Mouse (Mus musculus): ENCODE data around the gene Lbx1. TPM values are rescaled to one million over a fixed set of nuclear protein-coding genes. Genes with fewer than 3 reads are reported as not detected.

Lbx1 gene
- polyA plus RNA-seq, 1 experiment from 2014 or later = not detected

DNA sequence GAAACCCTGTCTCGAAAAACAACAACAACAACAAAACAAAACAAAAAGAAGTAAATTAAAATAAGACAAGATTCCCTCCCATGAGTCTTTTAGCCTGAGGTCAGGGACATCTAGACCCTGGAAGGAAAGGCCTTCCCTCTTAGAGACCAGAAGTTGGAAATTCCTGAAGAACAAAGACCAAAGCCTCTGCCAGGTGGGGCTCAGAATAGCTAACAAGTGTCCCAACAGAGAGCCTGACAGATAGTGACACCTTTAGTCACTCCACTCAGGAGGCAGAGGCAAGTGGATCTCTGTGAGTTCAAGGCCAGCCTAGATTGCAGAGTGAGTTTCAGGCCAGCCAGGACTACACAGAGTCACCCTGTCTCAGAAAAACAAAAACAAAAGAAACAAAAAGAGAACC lies 26.4 kb downstream of the Lbx1 start:
- DNase-seq (ENCODE audit: low spot score) (no peak), ATAC-seq (no peak)
- Histone ChIP-seq H3K27ac (ENCODE audit: low read depth, low read length) (no peak overlapping the region), H3K4me2 (ENCODE audit: low read length) (no peak overlapping the region), H3K9me3 (replicated peaks; ENCODE audit: control insufficient read depth, low read length) (no peaks in the 10 kb centered on the region), H3K27me3 (replicated peaks; ENCODE audit: control insufficient read depth, insufficient read depth, low read length) (no peaks in the 10 kb centered on the region), H3K4me1 (ENCODE audit: control insufficient read depth, insufficient read depth, low read length) (no peaks in the 10 kb centered on the region), H3K4me3 (ENCODE audit: low read depth, low read length) (no peak overlapping the region), H3K9ac (ENCODE audit: low read length) (no peak overlapping the region), H3K36me3 (ENCODE audit: control insufficient read depth, insufficient read depth, low read length) (no peaks in the 10 kb centered on the region)
- WGBS = 76% methylated on average over 1 of the region's 1 CpGs

GRCm38 (mm10) chr19:45208438-45209060 lies 27.1 kb downstream of the Lbx1 start:
- Histone ChIP-seq H3K9ac (ENCODE audit: low read length) (no peak overlapping the region), H3K27me3 (replicated peaks; ENCODE audit: control insufficient read depth, insufficient read depth, low read length) (no peaks in the 10 kb centered on the region), H3K4me2 (ENCODE audit: low read length) (no peak overlapping the region), H3K9me3 (replicated peaks; ENCODE audit: control insufficient read depth, low read length) (no peaks in the 10 kb centered on the region), H3K4me3 (ENCODE audit: low read depth, low read length) (no peak overlapping the region), H3K27ac (ENCODE audit: low read depth, low read length) (no peak overlapping the region), H3K36me3 (ENCODE audit: control insufficient read depth, insufficient read depth, low read length) (no peaks in the 10 kb centered on the region), H3K4me1 (ENCODE audit: control insufficient read depth, insufficient read depth, low read length) (no peaks in the 10 kb centered on the region)
- DNase-seq (ENCODE audit: low spot score) (no peak), ATAC-seq (no peak)
- 21% methylated on average over 22 of the region's 22 CpGs for whole genome bisulfite sequencing

- Histone ChIP-seq H3K36me3 (ENCODE audit: control insufficient read depth, insufficient read depth, low read length) (no peaks in the 10 kb centered on the region), H3K27ac (ENCODE audit: low read depth, low read length) (no peak overlapping the region), H3K9me3 (replicated peaks; ENCODE audit: control insufficient read depth, low read length) (no peaks in the 10 kb centered on the region), H3K9ac (ENCODE audit: low read length) (no peak overlapping the region), H3K27me3 (replicated peaks; ENCODE audit: control insufficient read depth, insufficient read depth, low read length) (no peaks in the 10 kb centered on the region), H3K4me1 (ENCODE audit: control insufficient read depth, insufficient read depth, low read length) (no peaks in the 10 kb centered on the region), H3K4me3 (ENCODE audit: low read depth, low read length) (no peak overlapping the region), H3K4me2 (ENCODE audit: low read length) (no peak overlapping the region; the same call in 1 of the 2 replicates)
- no peak for DNase-seq (ENCODE audit: low spot score)
- ATAC-seq = no peak
- WGBS = 37% methylated on average over 19 of the region's 19 CpGs
Observed at GRCm38 (mm10) chr19:45207662-45208437, 27.8 kb downstream of the Lbx1 start.

GRCm38 (mm10) chr19:45207153-45207552 lies 28.5 kb downstream of the Lbx1 start:
- H3K4me3 ChIP-seq (ENCODE audit: low read depth, low read length) = no peak overlapping the region
- no peak overlapping the region for H3K9ac ChIP-seq (ENCODE audit: low read length)
- no peaks in the 10 kb centered on the region for H3K4me1 ChIP-seq (ENCODE audit: control insufficient read depth, insufficient read depth, low read length)
- ATAC-seq (no peak), DNase-seq (ENCODE audit: low spot score) (no peak)
- H3K4me2 ChIP-seq (ENCODE audit: low read length) = no peak overlapping the region
- H3K27me3 ChIP-seq (replicated peaks; ENCODE audit: control insufficient read depth, insufficient read depth, low read length) = no peaks in the 10 kb centered on the region
- no peak overlapping the region for H3K27ac ChIP-seq (ENCODE audit: low read depth, low read length)
- no peaks in the 10 kb centered on the region for H3K36me3 ChIP-seq (ENCODE audit: control insufficient read depth, insufficient read depth, low read length)
- 97% methylated on average over 15 of the region's 15 CpGs for WGBS
- no peaks in the 10 kb centered on the region for H3K9me3 ChIP-seq (replicated peaks; ENCODE audit: control insufficient read depth, low read length)

DNA sequence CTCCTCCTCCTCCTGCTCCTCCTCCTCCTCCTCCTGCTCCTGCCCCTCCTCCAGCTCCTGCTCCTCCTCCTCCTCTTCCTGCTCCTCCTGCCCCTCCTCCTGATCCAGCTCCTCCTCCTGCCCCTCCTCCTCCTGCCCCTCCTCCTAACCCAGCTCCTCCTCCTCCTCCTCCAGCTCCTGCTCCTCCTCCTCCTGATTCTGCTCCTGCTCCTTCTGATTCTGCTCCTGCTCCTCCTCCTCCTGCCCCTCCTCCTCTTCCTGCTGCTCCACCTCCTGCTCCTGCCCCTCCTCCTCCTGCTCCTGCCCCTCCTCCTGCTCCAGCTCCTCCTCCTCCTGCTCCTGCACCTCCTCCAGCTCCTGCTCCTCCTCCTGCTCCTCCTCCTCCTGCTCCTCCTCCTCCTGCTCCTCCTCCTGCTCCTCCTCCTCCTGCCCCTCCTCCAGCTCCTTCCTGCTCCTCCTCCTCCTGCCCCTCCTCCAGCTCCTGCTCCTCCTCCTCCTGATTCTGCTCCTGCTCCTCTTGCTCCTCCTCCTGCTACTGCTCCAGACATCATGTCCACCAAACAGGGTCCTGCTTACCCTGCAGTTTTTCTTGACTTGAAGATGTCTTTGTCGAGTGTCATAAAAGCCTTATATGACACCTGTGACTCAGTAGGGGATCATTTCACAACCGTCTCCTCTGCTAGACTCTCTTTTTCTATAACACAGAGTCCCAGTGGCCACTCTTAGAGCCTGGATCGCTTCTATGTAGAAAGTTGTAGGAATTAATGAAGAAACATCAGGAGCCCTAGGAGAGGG lies 30.1 kb downstream of the Lbx1 start:
- Histone ChIP-seq H3K4me3 (ENCODE audit: low read depth, low read length) (no peak overlapping the region), H3K9ac (ENCODE audit: low read length) (no peak overlapping the region), H3K4me1 (ENCODE audit: control insufficient read depth, insufficient read depth, low read length) (no peaks in the 10 kb centered on the region), H3K4me2 (ENCODE audit: low read length) (no peak overlapping the region), H3K27me3 (replicated peaks; ENCODE audit: control insufficient read depth, insufficient read depth, low read length) (no peaks in the 10 kb centered on the region), H3K36me3 (ENCODE audit: control insufficient read depth, insufficient read depth, low read length) (no peaks in the 10 kb centered on the region), H3K27ac (ENCODE audit: low read depth, low read length) (no peak overlapping the region), H3K9me3 (replicated peaks; ENCODE audit: control insufficient read depth, low read length) (no peaks in the 10 kb centered on the region)
- DNase-seq (ENCODE audit: low spot score) = no peak
- 79% methylated on average over 3 of the region's 3 CpGs for WGBS
- ATAC-seq = no peak

GRCm38 (mm10) chr19:45196967-45197366 lies 38.6 kb downstream of the Lbx1 start:
- H3K9me3 ChIP-seq (replicated peaks; ENCODE audit: control insufficient read depth, low read length) = no peaks in the 10 kb centered on the region; the same call in 1 of the 2 replicates
- DNase-seq (ENCODE audit: low spot score) (no peak), ATAC-seq (no peak)
- no peaks in the 10 kb centered on the region for H3K27me3 ChIP-seq (replicated peaks; ENCODE audit: control insufficient read depth, insufficient read depth, low read length)
- no peak overlapping the region for H3K4me2 ChIP-seq (ENCODE audit: low read length)
- no peaks in the 10 kb centered on the region for H3K4me1 ChIP-seq (ENCODE audit: control insufficient read depth, insufficient read depth, low read length)
- H3K36me3 ChIP-seq (ENCODE audit: control insufficient read depth, insufficient read depth, low read length) = no peaks in the 10 kb centered on the region
- H3K9ac ChIP-seq (ENCODE audit: low read length) = no peak overlapping the region
- no peak overlapping the region for H3K4me3 ChIP-seq (ENCODE audit: low read depth, low read length)
- WGBS = 95% methylated on average over 8 of the region's 8 CpGs
- H3K27ac ChIP-seq (ENCODE audit: low read depth, low read length) = no peak overlapping the region

- DNase-seq (ENCODE audit: low spot score) (no peak), ATAC-seq (no peak)
- Histone ChIP-seq H3K4me2 (ENCODE audit: low read length) (no peak overlapping the region), H3K27me3 (replicated peaks; ENCODE audit: control insufficient read depth, insufficient read depth, low read length) (no peaks in the 10 kb centered on the region), H3K4me3 (ENCODE audit: low read depth, low read length) (no peak overlapping the region), H3K36me3 (ENCODE audit: control insufficient read depth, insufficient read depth, low read length) (no peaks in the 10 kb centered on the region), H3K9me3 (replicated peaks; ENCODE audit: control insufficient read depth, low read length) (no peaks in the 10 kb centered on the region; the same call in 1 of the 2 replicates), H3K4me1 (ENCODE audit: control insufficient read depth, insufficient read depth, low read length) (no peaks in the 10 kb centered on the region), H3K27ac (ENCODE audit: low read depth, low read length) (no peak overlapping the region), H3K9ac (ENCODE audit: low read length) (no peak overlapping the region)
- WGBS = 29% methylated on average over 4 of the region's 4 CpGs
Observed at GRCm38 (mm10) chr19:45194651-45195050, 41.0 kb downstream of the Lbx1 start.
